Mouse (Mus musculus) liver, adult 2 months (tissue): ENCODE measurements around the gene Fkbp1a. TPM values are rescaled to one million over a fixed set of nuclear protein-coding genes. Genes with fewer than 3 reads are reported as not detected.

ENCODE experiments used
- DNase-seq: peaks from one replicate; pipeline ENCODE4 v3.0.0-alpha.2; 2011; ENCODE audit warnings: low read depth, low spot score; ENCODE audit errors: extremely low read depth
- H3K27ac ChIP-seq: fragments of 200-500 bp; replicated peaks from 2 replicates; pipeline ENCODE4 v1.5.1; 2012; ENCODE audit warnings: low read depth, mild to moderate bottlenecking, control low read depth, inconsistent platforms, low read length; ENCODE audit not compliant: insufficient read depth
- H3K27me3 ChIP-seq: fragments of 200-500 bp; 2 replicates; pipeline ENCODE4 v1.6.1; 2012; ENCODE audit warnings: mild to moderate bottlenecking, moderate library complexity, low read length, inconsistent platforms; ENCODE audit not compliant: control insufficient read depth, insufficient read depth
- H3K36me3 ChIP-seq: fragments of 200-500 bp; 2 replicates; pipeline ENCODE4 v1.6.1; 2012; ENCODE audit warnings: low read length, inconsistent platforms; ENCODE audit not compliant: control insufficient read depth, insufficient read depth
- H3K4me1 ChIP-seq: fragments of 200-500 bp; 2 replicates; pipeline ENCODE4 v1.6.1; 2011; ENCODE audit warnings: low read length; ENCODE audit not compliant: control insufficient read depth, insufficient read depth
- H3K4me3 ChIP-seq: fragments of 200-500 bp; 2 replicates; pipeline ENCODE4 v1.5.1; 2011; ENCODE audit warnings: low read depth, mild to moderate bottlenecking, control low read depth, low read length, moderate library complexity; ENCODE audit not compliant: insufficient read depth
- H3K79me2 ChIP-seq: fragments of 200-500 bp; 2 replicates; pipeline ENCODE4 v1.6.1; 2012; ENCODE audit warnings: inconsistent platforms, mild to moderate bottlenecking, low read length, moderate library complexity; ENCODE audit not compliant: control insufficient read depth, insufficient read depth
- H3K9ac ChIP-seq: fragments of 200-500 bp; 2 replicates; pipeline ENCODE4 v1.6.1; 2012; ENCODE audit warnings: low read depth, mild to moderate bottlenecking, control low read depth, inconsistent platforms, low read length
- CTCF ChIP-seq: fragments of 200-500 bp; IDR thresholded peaks from 2 replicates; pipeline ENCODE4 v1.5.1; 2011; ENCODE audit warnings: low read depth, low read length, control low read depth
- POLR2A ChIP-seq: fragments of 200-500 bp; IDR thresholded peaks from 2 replicates; pipeline ENCODE4 v1.6.1; 2011; ENCODE audit warnings: low read length, control low read depth; ENCODE audit not compliant: insufficient read depth; ENCODE audit errors: extremely low read depth
- WGBS: fragments of 180-500 bp; shearing (Covaris S2); methylation state at CpG from one replicate; pipeline ENCODE4 v1.1.7; 2018; 5-methylcytosine and 5-hydroxymethylcytosine counted together
- polyA plus RNA-seq: library from polyadenylated mRNA; depleted of rRNA; stranded (reverse); fragments of >200 nt; gene quantifications from 2 replicates; pipeline ENCODE4 v1.2.3, GENCODE M21; 2012
- total RNA-seq: library from RNA; depleted of rRNA; stranded (reverse); fragments of >200 nt; gene quantifications from 2 replicates; pipeline ENCODE4 v1.2.3, GENCODE M21; 2014

Fkbp1a gene
- total and polyA plus RNA-seq, 2 experiments, result 14.2 to 25.9 TPM

DNA sequence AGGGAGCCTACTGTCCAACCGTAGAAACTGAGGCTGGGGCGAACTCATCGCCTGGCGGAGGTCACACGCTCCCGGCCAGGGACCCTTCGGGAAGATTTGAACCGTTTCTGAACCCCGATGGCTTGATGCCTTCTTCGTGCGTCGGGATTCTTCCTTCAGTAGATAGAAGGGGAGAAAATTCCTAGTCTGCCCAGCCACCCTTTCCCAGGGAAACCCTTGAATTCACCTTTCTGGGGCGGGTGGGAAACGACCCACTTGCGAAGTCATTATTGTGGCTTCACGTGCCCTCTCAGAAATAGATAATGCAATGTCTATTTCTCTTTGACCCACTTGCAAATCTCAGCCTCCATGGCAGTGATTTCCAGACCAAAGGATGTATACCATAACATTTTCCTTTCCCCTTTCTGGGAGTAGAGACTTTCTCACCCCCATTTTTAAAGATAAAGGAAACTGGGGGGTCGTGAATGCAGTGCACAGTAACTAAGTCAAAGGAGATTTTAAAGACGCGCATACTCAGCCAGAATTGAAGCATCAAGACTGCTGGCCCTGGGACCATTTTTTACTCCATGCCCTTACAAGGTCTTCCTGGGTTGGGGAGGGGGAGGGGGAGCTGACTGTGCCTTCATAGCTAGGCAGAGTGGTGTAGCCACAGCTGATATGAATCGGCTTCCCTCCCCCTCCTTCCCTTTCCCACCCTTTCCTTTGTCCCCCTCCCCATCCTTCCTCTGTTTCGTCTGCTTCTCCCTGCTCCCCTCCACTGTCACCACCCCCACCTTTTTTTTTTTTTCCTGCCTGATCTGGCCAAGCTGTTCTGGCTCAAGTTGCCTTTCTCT lies 996 bp downstream of the Fkbp1a start:
- peak overlapping the region; percentile 95 for H3K9ac ChIP-seq
- H3K4me1 ChIP-seq, result no peaks in the 10 kb centered on the region
- peaks cover 10% of the 10 kb centered on the region for H3K79me2 ChIP-seq
- peak overlapping the region; percentile 91 for H3K4me3 ChIP-seq
- DNase-seq, result peak; percentile 13
- TF ChIP-seq POLR2A (no peak), CTCF (no peak)
- no peaks in the 10 kb centered on the region; the same call in 1 of the 2 replicates for H3K36me3 ChIP-seq
- no peaks in the 10 kb centered on the region for H3K27me3 ChIP-seq
- H3K27ac ChIP-seq, result peak overlapping the region; percentile 58
- WGBS, result 12% methylated on average over 21 of the region's 21 CpGs

DNA sequence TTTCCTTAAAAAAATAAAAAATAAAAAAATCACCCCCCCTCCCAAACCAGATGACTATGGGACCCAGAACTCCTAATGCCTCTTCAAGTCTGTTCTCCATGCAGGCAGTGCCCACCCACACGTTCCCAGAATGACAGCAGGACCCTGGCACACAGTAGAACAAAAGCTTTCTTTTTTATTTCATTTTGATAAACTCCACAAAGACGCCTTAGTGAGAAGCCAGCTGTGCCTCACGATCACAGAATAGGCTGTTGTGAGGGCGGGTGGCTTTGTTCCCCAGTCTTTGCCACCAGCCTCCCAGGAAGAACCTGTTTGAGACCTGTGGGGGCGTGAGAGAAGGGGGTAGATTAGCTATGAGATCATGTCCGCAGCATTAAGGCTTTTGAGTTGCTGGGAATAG lies 2.4 kb downstream of the Fkbp1a start:
- H3K27ac ChIP-seq, result no peak overlapping the region
- H3K4me1 ChIP-seq, result 0 out of 2 replicates have a peak, but pooled peaks cover 2% of the 10 kb centered on the region
- no peak overlapping the region for H3K9ac ChIP-seq
- no peaks in the 10 kb centered on the region; the same call in 1 of the 2 replicates for H3K36me3 ChIP-seq
- no peak overlapping the region for H3K4me3 ChIP-seq
- WGBS, result 74% methylated on average over 6 of the region's 6 CpGs
- DNase-seq, result no peak
- no peak for TF ChIP-seq CTCF
- no peak for TF ChIP-seq POLR2A
- peaks cover 10% of the 10 kb centered on the region for H3K79me2 ChIP-seq
- no peaks in the 10 kb centered on the region for H3K27me3 ChIP-seq

DNA sequence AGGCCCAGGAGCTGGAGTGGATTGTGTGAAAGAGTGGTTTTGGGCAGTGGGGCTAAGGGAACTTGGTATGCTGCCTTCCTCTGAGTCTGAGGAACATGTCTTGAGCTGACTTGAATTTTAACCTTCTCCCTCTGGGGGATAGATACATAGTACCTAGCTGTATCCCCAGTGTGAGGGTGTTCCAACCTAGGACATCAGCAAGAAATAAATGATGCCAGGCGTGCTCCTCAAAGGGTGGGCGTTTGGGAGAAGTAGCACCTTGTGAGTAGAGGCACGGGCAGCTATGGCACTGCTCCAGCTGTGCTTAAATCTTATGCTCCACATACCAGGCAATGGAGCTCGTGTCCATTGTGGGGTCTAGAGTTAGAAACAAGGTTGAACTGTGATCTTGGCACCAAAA lies 4.3 kb downstream of the Fkbp1a start:
- WGBS, result 93% methylated on average over 4 of the region's 4 CpGs

DNA sequence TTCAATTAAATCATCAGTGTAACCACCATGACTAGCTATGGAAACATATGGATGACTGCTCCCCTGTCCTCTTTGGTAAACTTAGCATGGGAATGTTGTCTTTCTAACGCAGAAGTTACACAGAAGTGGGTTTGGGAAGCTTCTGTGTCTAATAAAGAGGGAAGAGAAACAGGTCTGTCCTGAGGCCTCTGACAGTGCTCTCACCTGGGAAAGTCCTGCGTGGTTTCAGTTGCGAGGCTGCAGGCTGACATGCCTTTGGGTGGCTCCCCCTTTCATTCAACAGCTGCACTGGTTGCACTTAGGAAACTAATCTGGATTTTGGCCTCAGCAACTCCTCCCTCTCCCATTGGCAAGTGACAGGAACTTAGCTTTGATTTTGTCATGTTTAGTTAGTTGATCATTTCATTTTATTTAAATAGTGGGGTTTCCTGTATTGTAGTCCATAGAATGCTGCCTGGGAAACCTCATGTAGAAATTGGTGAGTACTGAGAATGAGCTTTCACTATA lies 7.4 kb downstream of the Fkbp1a start:
- DNase-seq, result no peak
- Histone ChIP-seq H3K9ac (no peak overlapping the region), H3K4me1 (0 out of 2 replicates have a peak, but pooled peaks cover 2% of the 10 kb centered on the region), H3K27ac (no peak overlapping the region), H3K79me2 (peaks cover 10% of the 10 kb centered on the region), H3K27me3 (no peaks in the 10 kb centered on the region), H3K36me3 (peaks cover 7% of the 10 kb centered on the region), H3K4me3 (no peak overlapping the region)
- TF ChIP-seq CTCF (no peak), POLR2A (no peak)
- 85% methylated on average over 3 of the region's 3 CpGs for WGBS

More for the DNA sequence above, 4.3 kb downstream of the Fkbp1a start:
- no peak overlapping the region for H3K9ac ChIP-seq
- H3K4me1 ChIP-seq, result 0 out of 2 replicates have a peak, but pooled peaks cover 2% of the 10 kb centered on the region
- TF ChIP-seq CTCF, result no peak
- H3K4me3 ChIP-seq, result no peak overlapping the region
- H3K27me3 ChIP-seq, result no peaks in the 10 kb centered on the region
- peaks cover 12% of the 10 kb centered on the region for H3K79me2 ChIP-seq
- no peak for DNase-seq
- H3K27ac ChIP-seq, result no peak overlapping the region
- peaks cover 2% of the 10 kb centered on the region for H3K36me3 ChIP-seq

DNA sequence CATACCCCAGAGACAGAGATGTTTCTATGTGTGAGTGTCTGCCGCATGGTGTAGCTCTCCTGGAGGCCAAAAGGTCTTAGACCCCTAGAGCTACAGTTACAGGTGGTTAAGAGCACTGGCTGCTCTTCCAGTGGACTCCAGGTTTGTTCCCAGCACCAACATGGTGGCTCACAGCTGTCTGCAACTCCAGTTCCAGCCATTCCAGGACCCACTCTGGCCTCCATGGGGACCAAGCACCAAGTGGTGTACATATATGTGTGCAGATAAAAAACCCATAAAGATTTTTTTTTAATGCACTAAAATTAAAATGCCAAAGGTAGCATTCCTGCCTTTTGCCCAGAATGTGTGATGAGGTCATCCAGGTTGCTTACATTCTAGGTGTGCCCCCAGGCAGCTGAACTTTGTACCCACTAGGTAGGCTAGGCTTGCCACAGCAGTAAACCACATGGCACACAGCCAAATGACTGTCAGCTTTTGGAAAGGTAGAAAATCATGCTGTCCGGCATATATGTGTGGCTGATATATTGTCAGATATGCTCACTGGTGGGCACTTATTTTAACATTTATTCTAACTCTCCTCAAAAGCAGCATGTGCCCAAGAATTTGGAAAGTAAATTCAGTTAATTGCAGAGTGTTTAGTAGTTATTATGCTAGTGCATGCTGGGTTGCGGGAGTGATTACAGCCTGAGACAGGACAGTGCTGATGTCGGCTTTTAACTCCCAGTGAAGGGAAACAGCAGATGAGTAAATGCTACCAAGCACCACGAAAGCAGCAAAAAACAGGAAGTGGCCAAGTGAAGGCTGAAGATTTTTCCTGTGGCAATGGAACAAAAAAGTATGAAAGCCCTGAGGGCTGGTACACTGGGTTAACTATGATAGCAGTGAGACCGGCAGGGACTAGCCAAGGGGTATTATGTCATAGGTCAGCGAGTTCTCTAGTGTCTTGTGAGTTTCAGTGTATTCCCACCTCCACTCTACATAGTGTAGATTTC lies 20.9 kb downstream of the Fkbp1a start:
- H3K79me2 ChIP-seq, result no peaks in the 10 kb centered on the region
- peaks cover 22% of the 10 kb centered on the region for H3K36me3 ChIP-seq
- H3K9ac ChIP-seq, result no peak overlapping the region
- peak; percentile 75 for DNase-seq
- no peak overlapping the region for H3K27ac ChIP-seq
- H3K27me3 ChIP-seq, result no peaks in the 10 kb centered on the region
- WGBS, result 40% methylated on average over 7 of the region's 7 CpGs
- no peak overlapping the region for H3K4me3 ChIP-seq
- H3K4me1 ChIP-seq, result peaks cover 6% of the 10 kb centered on the region
- no peak for TF ChIP-seq CTCF
- no peak for TF ChIP-seq POLR2A
